Mouse (Mus musculus) c-Kit-positive CD71-positive TER-119-negative erythroid progenitor cells, embryonic 14.5 days (primary cell): Measurements from ENCODE around the gene Zfp280b.
A peak's percentile ranks its signal among the peaks of the same experiment; 100 is the strongest.
"Not testable (repeated sequence)": the region's sequence is repeated elsewhere in the genome, so short reads cannot be mapped to it uniquely, and the experiment has no call there.

Experiments
- DNase-seq: peaks from one replicate; pipeline ENCODE4 v3.0.0-alpha.2; 2013; ENCODE audit warnings: low read depth

Gene Zfp280b

GRCm38 (mm10) chr10:76030496-76030895, 2.0 kb upstream of the Zfp280b start:
- no peak for DNase-seq

GRCm38 (mm10) chr10:76031511-76032401, 694 bp upstream of the Zfp280b start:
- DNase-seq, result peak; percentile 16

- no peak for DNase-seq
These were observed 637 bp downstream of the Zfp280b start for GRCm38 (mm10) chr10:76033119-76033455.

- DNase-seq, result no peak
These were observed 1.7 kb downstream of the Zfp280b start for GRCm38 (mm10) chr10:76034001-76034600.

GRCm38 (mm10) chr10:76035277-76035676, 2.8 kb downstream of the Zfp280b start:
- no peak for DNase-seq

- DNase-seq, result no peak
These were observed 4.5 kb downstream of the Zfp280b start for GRCm38 (mm10) chr10:76036962-76037361.

GRCm38 (mm10) chr10:76045343-76045742, 12.9 kb downstream of the Zfp280b start:
- no peak for DNase-seq

GRCm38 (mm10) chr10:76046754-76047153, 14.3 kb downstream of the Zfp280b start:
- no peak for DNase-seq

- no peak for DNase-seq
These were observed 14.9 kb downstream of the Zfp280b start for GRCm38 (mm10) chr10:76047182-76047869.

GRCm38 (mm10) chr10:76048967-76049366, 16.5 kb downstream of the Zfp280b start:
- no peak for DNase-seq

- DNase-seq, result no peak
These were observed 19.4 kb downstream of the Zfp280b start for GRCm38 (mm10) chr10:76051860-76052259.

- DNase-seq, result no peak
These were observed 30.0 kb downstream of the Zfp280b start for GRCm38 (mm10) chr10:76062439-76062838.

- no peak for DNase-seq
These were observed 35.5 kb downstream of the Zfp280b start for GRCm38 (mm10) chr10:76067674-76068613.

- DNase-seq, result not testable (repeated sequence)
These were observed 39.6 kb downstream of the Zfp280b start for GRCm38 (mm10) chr10:76072080-76072479.

- not testable (repeated sequence) for DNase-seq
These were observed 44.6 kb downstream of the Zfp280b start for GRCm38 (mm10) chr10:76077008-76077407.
